Mouse (Mus musculus) heart, postnatal 0 days (tissue): ENCODE results near the gene Dync1li2.

Source experiments
- CTCF ChIP-seq: IDR thresholded peaks from 2 replicates; pipeline ENCODE4 v1.5.1; 2016; ENCODE audit warnings: antibody characterized with exemption, control low read depth, low read depth
- EP300 ChIP-seq: IDR thresholded peaks from 2 replicates; pipeline ENCODE4 v1.6.1; 2016; ENCODE audit warnings: antibody characterized with exemption, low read depth

DNA sequence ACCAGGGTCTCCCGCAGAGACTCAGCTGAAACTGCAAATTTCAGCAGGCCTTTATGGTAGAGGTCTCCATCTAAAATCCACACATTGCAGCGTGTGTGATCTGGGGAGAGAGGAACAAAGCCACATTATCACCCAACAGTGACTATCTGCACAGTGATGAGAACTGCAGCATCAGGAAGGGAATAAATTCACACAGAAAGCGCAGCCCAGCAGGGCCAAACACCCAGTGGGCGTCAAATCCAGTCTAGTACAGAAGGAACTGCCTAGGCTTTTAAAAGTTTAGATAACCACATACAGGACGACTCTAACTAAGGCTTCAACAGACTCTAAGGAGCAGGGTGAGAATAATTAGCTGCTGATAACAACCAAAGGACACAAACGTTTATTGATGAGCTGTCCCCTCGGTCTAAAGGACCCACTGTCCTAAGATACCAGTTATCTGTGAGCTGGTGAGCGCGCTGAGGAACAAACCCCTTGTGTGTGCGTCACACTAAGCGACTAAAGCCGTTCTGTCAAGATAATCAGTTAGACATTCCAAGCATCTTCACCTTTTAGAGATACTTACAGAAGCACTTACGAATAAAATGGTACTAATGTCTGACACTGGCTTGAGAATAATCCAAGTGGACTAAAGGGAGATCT, 5.2 kb downstream of the Dync1li2 start:
- TF ChIP-seq CTCF: no peak
- TF ChIP-seq EP300: no peak
